Mouse (Mus musculus) heart, postnatal 10 days (tissue): ENCODE results near the gene Sod1. TPM values are rescaled to one million over a fixed set of nuclear protein-coding genes. Genes with fewer than 3 reads are reported as not detected.
"Not testable (repeated sequence)": the region's sequence is repeated elsewhere in the genome, so short reads cannot be mapped to it uniquely, and the experiment has no call there.

Source experiments
- DNase-seq, 2 experiments: peaks; one replicate each; pipeline ENCODE4 v3.0.0; 2021
- intact Hi-C: fragments of 180-260 bp; cut with DNase I; formaldehyde crosslinking; loops from one replicate; pipeline ENCODE4 v1.15.1; 2025
- total RNA-seq, 2 experiments: library from RNA; stranded (reverse); gene quantifications; 2 replicates each; pipeline ENCODE4 v1.2.3; 2021

Gene Sod1
- total RNA-seq, 2 experiments from 2014 or later: 520 to 541 TPM

GRCm38 (mm10) chr16:90242426-90243304 is 22.1 kb downstream of the Sod1 start:
- DNase-seq: no peak

GRCm38 (mm10) chr16:90250099-90250498 is 29.5 kb downstream of the Sod1 start:
- intact Hi-C loops: no loop called here
- DNase-seq: no peak

More at GRCm38 (mm10) chr16:90242426-90243304, 22.1 kb downstream of the Sod1 start:
- intact Hi-C loops: no loop called here

GRCm38 (mm10) chr16:90251256-90251655 is 30.7 kb downstream of the Sod1 start:
- intact Hi-C loops, DNase-seq: not testable (repeated sequence)

- intact Hi-C loops: no loop called here
- no peak for DNase-seq
These were observed 32.0 kb downstream of the Sod1 start for GRCm38 (mm10) chr16:90252521-90252920.

- intact Hi-C loops: no loop called here
- DNase-seq: no peak
These were observed 38.4 kb downstream of the Sod1 start for GRCm38 (mm10) chr16:90258950-90259349.

- no peak for DNase-seq
- intact Hi-C loops: no loop called here
These were observed 39.1 kb downstream of the Sod1 start for GRCm38 (mm10) chr16:90259623-90260022.

- DNase-seq: no peak
- intact Hi-C loops: no loop called here
These were observed 39.5 kb downstream of the Sod1 start for GRCm38 (mm10) chr16:90260097-90260496.

- intact Hi-C loops: no loop called here
- peak in 1 of 2 experiments; percentile 34 for DNase-seq
These were observed 41.2 kb downstream of the Sod1 start for GRCm38 (mm10) chr16:90261791-90262190.

GRCm38 (mm10) chr16:90264021-90264420 is 43.5 kb downstream of the Sod1 start:
- peak in 1 of 2 experiments; percentile 19 for DNase-seq
- intact Hi-C loops: no loop called here

GRCm38 (mm10) chr16:90265106-90265505 is 44.6 kb downstream of the Sod1 start:
- no peak for DNase-seq
- intact Hi-C loops: no loop called here

GRCm38 (mm10) chr16:90266581-90266980 is 46.0 kb downstream of the Sod1 start:
- intact Hi-C loops: no loop called here
- DNase-seq: peak; percentile 12 to 14

GRCm38 (mm10) chr16:90275521-90275920 is 55.0 kb downstream of the Sod1 start:
- intact Hi-C loops: no loop called here

More at GRCm38 (mm10) chr16:90275521-90275920, 55.0 kb downstream of the Sod1 start:
- DNase-seq: no peak

Other genes starting within 250 kb of the Sod1 start
- 10 to 100 TPM; 11.4 to 12.0 TPM for gene Tiam1, start 77.0 kb upstream of the Sod1 start, total RNA-seq
- 10 to 100 TPM; 26.8 to 31.2 TPM for gene Scaf4, start 63.7 kb downstream of the Sod1 start, total RNA-seq
- gene Hunk, start 165.3 kb downstream of the Sod1 start, total RNA-seq: 1 to 10 TPM; 3.0 to 4.1 TPM